Mouse (Mus musculus) layer of hippocampus, adult 18-20 months (tissue): ENCODE results near the gene Arl6. TPM values are rescaled to one million over a fixed set of nuclear protein-coding genes. Genes with fewer than 3 reads are reported as not detected.

Source experiments
- DNase-seq, 2 experiments: peaks; one replicate each; pipeline ENCODE4 v3.0.0; 2022; ENCODE audit warnings: low spot score in 2 of 2
- long read RNA-seq: library from polyadenylated mRNA; stranded (forward); transcript quantifications from one replicate; pipeline ENCODE4 v2.0.0, GENCODE M21; 2021
- total RNA-seq, 2 experiments: library from RNA; stranded (reverse); gene quantifications; 2 replicates each; pipeline ENCODE4 v1.2.3; 2021

Gene Arl6
- total RNA-seq = 10 to 100 TPM; 29.9 to 32.1 TPM
- long read RNA-seq, transcript Arl6-201 (8 exons, 1,696 nt) = major isoform, 29 of 30 reads
- long read RNA-seq, partial matches to known transcripts = 1 of 30 reads
- long read RNA-seq, other reads (novel, unspliced or antisense) = 0 of 30 reads

DNA sequence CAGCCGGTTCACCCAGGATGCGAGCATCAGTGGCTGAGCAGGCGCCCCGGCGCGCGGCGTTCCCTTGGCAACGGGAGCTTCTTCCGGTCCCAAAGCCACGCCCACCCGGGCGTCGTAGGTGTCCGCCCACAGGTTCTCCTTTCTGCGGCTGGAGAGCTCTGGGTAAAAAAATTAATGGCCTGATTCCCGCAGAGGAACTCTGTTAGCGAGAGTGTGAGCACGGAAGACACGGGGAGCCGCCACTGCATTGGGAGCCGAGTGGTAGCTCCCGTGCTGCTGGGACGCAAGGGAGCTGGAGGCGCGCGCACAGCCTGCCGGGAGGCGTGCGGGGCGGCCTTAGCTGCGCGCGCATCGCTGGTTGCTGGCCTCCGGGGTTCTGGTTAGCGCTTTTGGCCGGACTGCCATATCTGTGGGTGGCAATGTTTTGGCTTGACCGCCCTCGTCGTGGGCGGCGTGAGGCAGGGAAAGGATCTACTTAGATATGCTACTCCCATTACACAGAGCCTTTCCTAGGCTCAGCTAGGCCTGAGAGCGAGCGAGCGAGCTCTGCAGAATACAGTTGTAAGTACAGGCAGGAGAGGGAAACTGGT, at the start of gene Arl6:
Gene Arl6 (minus strand): TSS at position 290 of the 590 bp plus-strand sequence.
- DNase-seq = peak; percentile 93 to 97

DNA sequence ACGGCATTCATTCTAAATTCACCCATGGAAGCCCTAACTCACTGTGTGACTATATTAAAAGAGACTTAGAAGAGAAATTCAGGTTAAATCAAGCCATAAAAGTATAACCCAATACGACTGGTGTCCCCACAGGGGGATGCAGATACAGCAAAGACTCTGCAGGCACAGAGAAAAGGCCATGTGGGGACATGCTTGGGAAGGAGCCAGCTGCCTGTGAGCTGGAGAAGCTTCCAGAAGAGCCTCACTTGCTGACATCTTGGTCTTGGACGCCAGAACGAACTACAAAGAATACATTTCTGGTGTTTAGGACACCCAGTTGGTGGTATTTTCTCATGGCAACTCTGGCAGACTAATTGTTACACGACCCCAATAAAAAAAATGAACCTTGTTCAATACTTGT, 45.9 kb upstream of the Arl6 start:
- no peak for DNase-seq

- peak; percentile 71 to 93 for DNase-seq
Observed at GRCm38 (mm10) chr16:59683434-59683833, 44.2 kb upstream of the Arl6 start.

- no peak for DNase-seq
Observed at GRCm38 (mm10) chr16:59682216-59682891, 43.2 kb upstream of the Arl6 start.

GRCm38 (mm10) chr16:59666938-59667337, 27.7 kb upstream of the Arl6 start:
- DNase-seq = no peak

GRCm38 (mm10) chr16:59643766-59644165, 4.6 kb upstream of the Arl6 start:
- DNase-seq = no peak

GRCm38 (mm10) chr16:59639985-59640384, 794 bp upstream of the Arl6 start:
- no peak for DNase-seq

- DNase-seq = no peak
Observed at GRCm38 (mm10) chr16:59634598-59634997, 4.6 kb downstream of the Arl6 start.

DNA sequence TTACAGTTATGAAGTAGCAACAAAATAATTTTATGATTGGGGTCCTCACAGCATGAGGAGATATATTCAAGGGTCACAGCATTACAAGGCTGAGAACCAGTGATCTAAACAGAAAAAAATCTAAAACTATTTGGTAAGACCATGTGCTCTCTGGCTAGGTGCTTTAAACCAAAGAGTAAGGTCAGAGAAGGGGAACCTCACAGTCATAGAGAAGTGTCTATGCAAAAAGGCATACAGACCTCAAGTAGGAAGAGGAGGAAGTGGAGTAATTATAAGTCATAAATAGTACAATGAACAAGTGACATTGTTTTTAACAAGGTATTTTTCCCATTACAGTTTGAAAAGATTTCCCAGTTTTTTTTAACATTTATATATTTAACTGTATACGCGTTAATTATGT, 17.6 kb downstream of the Arl6 start:
- no peak for DNase-seq

DNA sequence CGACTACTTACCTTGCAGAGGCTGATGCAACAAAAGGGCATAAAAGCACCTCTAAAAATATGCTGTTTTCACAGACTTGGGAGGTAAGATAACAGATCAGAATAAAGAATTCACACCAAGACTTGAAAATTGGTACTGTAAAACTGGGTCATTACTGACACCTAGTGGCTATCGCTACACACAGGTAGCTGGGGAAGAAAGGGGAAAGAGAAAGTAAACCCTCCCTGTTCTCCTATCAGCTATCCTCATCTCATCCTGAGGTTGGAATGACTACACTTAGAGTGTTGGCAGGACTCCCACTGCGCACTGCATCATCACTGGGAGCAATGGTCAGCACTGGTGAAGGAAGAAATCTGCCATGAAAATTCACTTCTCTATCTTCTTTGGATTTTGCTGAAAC, 22.0 kb downstream of the Arl6 start:
- peak in 1 of 2 experiments; percentile 61 for DNase-seq

DNA sequence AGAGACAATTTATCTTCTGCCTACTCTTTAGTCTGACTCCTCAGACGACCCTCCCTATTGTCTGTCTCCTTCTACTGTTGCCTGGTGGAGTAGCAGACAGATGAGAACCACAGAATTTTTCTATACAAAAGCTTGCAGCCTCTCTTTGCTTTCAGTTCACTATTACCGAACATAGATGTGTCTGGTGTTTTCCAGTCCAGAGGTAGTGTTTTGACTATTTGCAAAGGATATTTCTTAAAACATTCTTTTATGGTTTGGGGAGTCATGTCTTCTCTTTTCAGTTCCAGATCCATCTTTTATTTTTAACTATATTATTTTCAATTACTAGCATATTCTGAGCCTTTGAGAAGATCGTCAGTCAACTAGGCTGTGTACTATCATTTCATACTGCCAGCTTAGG, 23.5 kb downstream of the Arl6 start:
- DNase-seq = no peak

GRCm38 (mm10) chr16:59610750-59611149, 28.4 kb downstream of the Arl6 start:
- no peak for DNase-seq

DNA sequence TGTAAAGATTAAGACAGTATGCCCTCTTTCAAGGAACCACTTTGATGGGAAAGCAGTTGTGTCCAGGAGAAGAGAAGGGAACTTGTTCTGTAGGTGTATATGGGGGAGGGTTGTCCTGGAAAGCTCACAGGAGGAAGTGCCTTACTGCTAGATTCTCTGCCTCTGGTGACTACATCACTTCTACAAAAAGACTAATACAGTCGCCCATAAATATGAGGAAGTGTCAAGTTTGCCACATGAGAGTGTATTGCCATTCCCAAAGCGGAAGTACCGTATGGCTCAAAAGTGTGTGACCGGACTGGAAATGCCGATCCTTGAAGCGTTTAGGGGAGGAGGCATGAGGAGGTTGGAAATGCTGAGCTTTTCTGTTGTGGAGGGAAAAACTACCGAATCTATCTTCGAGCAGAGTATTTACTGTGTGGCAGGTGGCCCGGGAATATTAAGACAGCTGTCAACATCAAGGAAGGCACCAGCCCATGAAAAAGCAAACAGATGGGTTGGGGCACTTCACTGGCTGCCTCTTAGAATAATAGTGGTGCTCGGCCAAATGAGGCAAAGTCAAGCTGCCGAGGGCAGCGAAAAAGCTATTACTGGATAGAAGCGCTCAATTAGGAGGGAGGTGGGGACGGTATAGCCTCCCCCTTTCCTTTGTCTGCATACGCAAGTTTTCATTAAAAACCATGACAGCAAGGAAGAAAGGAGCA, 35.0 kb downstream of the Arl6 start:
- peak; percentile 11 to 31 for DNase-seq

GRCm38 (mm10) chr16:59600311-59601251, 38.6 kb downstream of the Arl6 start, which contains the start of gene Crybg3:
Crybg3 (minus strand) TSS chr16:59600979.
- DNase-seq = peak; percentile 25 to 47

GRCm38 (mm10) chr16:59599411-59600265, 39.6 kb downstream of the Arl6 start:
- no peak for DNase-seq

- no peak for DNase-seq
Observed at GRCm38 (mm10) chr16:59598997-59599396, 40.2 kb downstream of the Arl6 start.

GRCm38 (mm10) chr16:59597256-59597655, 41.9 kb downstream of the Arl6 start:
- DNase-seq = no peak

GRCm38 (mm10) chr16:59594714-59595113, 44.5 kb downstream of the Arl6 start:
- no peak for DNase-seq

DNA sequence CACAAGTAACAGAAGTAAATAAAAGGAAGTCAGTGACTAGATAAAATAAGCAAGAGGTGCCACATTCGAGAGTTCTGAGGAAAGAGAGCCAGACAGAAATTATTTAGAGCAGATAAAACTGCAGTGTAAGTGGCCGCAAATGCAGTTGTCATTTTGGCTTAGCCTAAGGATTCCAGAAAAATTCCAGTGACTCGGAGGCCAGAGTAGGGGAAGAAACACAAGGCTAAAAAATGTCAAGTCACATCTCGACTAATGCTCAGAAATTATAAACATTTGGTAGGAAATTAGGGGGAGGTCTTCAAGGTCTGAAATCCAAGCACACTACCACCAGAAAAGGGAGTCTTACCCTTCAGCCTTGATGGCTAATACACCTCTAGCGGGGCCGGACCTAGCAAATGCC, 48.4 kb downstream of the Arl6 start:
- DNase-seq = no peak
